Mouse (Mus musculus) heart, postnatal 36 days (tissue): ENCODE results near the gene Gm14226. TPM values are rescaled to one million over a fixed set of nuclear protein-coding genes. Genes with fewer than 3 reads are reported as not detected.
"Not testable (repeated sequence)": the region's sequence is repeated elsewhere in the genome, so short reads cannot be mapped to it uniquely, and the experiment has no call there.

Source experiments
- DNase-seq, 2 experiments: peaks; one replicate each; pipeline ENCODE4 v3.0.0; 2021 to 2022
- intact Hi-C: fragments of 180-260 bp; cut with DNase I; formaldehyde crosslinking; loops from one replicate; pipeline ENCODE4 v1.15.1; 2025
- total RNA-seq, 2 experiments: library from RNA; stranded (reverse); gene quantifications; 2 replicates each; pipeline ENCODE4 v1.2.3; 2021

The Gm14226 gene
- under 1 TPM; 0.19 TPM for total RNA-seq

DNA sequence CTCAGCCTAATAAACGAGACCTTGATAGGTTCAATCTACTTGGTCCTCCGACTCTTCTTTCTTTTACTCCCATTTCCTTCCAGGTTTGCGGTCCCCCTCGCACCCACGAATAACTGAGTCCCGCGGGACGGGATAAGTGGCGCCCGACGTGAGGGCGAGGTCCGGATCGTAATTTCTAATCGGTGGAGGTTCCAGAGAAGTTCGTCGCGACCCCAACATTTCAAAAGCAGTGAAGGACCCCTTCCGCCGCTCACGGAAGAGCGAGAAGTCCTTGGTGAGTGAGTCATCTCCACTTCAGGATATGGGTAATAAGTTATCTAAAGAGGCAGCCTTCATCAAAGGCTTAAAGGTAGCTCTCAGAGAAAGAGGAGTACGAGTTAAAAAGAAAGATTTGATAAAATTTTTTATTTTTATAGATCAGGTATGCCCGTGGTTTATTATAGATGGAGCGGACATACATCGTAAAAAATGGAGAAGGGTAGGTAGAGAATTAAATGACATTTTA, at the start of gene Gm14226:
TSS of gene Gm14226 (plus strand) at position 16 of the 505 bp plus-strand sequence.
- intact Hi-C loops, DNase-seq: not testable (repeated sequence)

- DNase-seq, intact Hi-C loops: not testable (repeated sequence)
These were observed 48.2 kb upstream of the Gm14226 start for GRCm38 (mm10) chr2:154969740-154970397.

DNA sequence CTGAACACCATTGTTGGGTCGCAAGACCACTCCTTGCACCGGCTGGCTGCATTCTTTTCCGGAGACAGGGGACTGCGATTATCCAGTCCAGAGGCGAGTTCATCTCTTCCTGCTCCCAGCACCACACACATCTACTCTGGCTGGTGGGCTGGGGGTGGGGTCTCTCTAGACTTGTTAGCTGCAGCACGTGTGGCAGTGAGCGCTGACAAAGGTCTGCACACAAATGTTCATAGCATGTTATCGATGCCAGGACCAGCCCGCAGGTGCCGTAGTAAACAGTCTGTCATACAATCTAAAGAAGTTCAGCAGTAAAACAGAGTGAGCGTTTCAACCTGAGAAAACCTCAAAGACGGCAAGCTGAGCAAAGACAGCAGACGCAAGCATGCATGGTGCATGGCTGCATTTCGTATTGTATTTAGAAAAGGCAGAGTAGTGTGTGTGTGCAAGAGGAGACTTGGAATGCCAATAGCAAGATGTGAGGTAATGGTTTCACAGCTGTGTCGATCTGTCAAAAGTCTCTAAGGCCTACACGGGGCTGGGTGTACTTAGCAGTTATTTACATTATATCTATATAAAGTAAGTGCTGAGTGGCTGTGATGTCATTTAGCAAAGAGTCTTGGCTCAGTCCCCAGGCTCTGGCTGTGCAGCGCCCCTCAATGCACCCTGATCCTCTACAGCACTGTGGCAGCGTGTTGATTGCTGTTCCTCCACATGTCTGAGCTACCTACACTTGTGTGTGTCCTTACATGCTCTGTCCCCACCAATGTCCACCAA, 46.0 kb upstream of the Gm14226 start:
- intact Hi-C loops = no loop called here
- DNase-seq = no peak

- intact Hi-C loops = no loop called here
- DNase-seq = no peak
These were observed 45.1 kb upstream of the Gm14226 start for GRCm38 (mm10) chr2:154972981-154973380.

GRCm38 (mm10) chr2:154986609-154987008, 31.5 kb upstream of the Gm14226 start:
- no peak for DNase-seq
- intact Hi-C loops = no loop called here

DNA sequence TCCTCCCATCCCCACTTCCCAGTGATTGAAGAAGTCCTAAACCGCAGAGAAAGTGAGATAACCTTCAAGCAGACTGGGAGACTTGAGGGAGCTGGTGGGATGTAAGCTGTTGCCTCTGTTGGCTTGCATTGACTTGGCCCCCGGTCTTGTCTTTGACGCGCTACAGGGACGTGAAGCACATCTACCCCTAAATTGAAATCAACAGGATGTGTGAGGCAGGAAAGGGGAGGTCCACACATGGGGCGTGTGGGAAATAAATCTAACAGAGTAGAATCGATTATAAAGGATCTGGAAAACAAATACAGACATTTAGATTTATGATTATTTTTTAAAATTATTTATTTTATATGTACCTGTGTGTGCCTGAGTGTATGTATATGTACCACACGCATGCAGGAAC, 26.7 kb upstream of the Gm14226 start:
- intact Hi-C loops = no loop called here
- DNase-seq = no peak

DNA sequence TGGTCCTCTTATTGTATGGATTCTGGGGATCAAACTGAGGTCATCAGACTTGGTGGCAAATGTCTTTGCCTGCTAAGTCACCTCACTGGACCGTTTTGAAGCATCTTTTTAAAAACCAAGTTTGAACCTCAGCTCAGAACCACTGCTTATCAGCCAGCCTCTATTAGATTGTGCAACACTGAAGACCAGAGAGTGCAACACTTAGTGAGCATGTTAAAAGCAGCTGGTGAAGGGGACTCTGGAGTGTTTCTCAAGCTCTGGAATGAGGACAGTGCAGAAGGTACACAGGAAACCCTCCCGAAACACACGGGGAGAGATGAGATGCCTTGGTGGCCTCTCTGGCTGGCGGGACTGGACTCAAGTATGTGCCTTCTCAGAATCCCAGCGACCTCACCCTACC, 26.0 kb upstream of the Gm14226 start:
- intact Hi-C loops = no loop called here
- no peak for DNase-seq

DNA sequence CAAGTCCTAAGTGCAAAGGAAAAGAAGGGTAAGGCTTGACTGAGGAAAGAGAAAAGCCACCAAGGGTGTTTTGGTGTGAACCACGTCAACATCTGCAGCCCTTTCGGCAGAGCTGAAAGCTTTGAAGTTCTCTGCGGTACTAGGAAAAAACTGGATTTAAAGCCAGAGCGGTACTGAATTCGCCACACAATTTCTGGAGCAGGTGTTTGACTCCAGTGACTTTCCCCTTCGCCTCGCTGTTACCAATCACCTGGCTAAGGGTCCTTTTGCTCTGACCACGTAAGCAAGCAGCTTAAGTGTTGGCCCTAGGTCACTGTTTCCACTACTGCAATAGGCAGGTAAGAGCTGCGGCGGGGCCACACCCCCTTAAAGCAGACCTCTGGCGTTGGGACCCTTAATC, 12.6 kb upstream of the Gm14226 start:
- DNase-seq = no peak
- intact Hi-C loops = no loop called here

GRCm38 (mm10) chr2:155011086-155011656, 6.9 kb upstream of the Gm14226 start:
- intact Hi-C loops = no loop called here
- DNase-seq = no peak

DNA sequence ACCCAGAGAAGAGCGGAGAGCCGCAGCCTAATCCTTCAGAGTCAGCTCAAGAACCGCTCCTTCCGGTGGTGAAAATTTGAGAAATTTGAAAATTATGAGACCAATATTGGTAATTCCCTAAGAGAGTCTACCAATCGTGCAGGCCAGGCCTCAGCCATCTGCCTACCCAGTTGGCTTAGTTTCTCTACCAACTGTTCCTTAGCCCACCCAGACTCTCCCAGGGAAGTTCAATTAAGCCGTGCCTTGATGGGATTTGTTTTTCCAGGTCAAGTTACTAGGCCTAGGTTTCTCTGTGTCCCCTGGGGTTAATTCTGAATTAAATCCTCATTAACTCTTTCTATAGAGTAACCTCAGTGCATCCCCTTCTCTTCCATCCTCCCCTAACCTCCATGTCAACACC, 5.1 kb upstream of the Gm14226 start:
- intact Hi-C loops = no loop called here
- DNase-seq = no peak

DNA sequence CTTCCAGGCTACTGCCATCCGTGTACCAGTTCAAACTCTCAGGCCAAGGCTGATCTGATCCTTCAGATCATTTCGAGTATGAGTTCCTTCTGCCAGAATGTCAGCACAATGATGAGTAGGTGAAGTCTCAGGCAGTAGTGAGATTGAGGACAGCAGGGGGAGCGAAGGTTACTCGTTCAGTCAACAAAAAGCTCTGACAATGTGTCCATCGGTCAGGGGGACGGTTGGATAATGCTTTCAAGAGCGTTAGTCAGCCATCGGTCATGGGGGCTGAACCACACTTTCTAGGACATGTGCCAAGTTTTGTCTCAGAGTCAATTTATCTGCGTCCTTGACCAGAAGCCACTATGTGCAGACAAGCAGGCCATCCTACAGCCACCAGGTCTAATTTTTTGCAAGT, 1.3 kb upstream of the Gm14226 start:
- intact Hi-C loops, DNase-seq: not testable (repeated sequence)

GRCm38 (mm10) chr2:155018762-155019641, 936 bp downstream of the Gm14226 start:
- intact Hi-C loops = no loop called here

DNA sequence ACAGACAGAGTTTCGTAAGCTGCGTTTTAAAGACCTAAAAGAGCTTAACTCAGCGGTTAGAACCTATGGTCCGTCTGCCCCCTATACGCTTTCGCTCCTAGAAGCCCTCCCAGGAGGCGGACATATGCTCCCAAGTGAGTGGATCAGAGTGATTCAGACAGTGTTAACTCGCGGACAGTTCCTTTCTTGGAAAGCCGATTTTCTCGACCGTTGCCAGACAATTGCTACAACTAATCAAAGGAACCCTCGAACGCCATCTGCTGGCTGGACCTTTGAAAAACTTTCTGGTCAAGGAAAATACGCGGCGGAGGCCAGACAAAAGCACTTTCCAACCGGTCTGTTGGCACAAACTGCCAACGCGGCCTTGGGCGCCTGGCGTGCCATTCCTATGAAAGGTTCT, 1.6 kb downstream of the Gm14226 start:
- peak; percentile 90 to 92 for DNase-seq
- intact Hi-C loops = no loop called here

More at GRCm38 (mm10) chr2:155018762-155019641, 936 bp downstream of the Gm14226 start:
- peak; percentile 57 to 63 for DNase-seq

DNA sequence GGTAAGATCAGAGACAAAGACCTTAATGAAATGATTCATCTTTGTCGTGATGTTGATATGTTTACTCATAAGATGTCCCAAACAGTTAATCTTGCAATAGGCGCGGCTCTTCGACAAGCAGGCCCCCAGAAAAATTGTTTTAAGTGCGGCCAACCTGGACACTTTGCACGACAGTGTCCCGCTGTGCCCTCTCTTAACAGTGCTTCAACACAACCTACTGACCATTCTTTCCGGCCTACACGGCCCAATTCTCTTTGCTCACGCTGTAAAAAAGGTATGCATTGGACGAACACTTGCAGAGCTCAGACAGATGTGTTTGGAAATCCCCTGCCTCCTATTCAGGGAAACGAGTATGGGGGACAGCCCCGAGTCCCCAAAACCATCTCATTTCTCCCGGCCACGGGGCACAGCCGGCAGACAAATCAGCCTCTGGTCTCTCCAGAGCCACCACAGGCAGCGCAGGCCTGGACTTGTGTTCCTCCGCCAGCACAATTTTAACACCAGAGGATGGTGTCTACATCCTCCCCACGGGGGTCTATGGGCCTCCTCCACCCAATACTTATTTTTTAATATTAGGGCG, 2.3 kb downstream of the Gm14226 start:
- intact Hi-C loops, DNase-seq: not testable (repeated sequence)

GRCm38 (mm10) chr2:155030831-155031230, 12.8 kb downstream of the Gm14226 start:
- intact Hi-C loops = loop anchor here (1.0 kb wide), 1 partner anchor 17 kb away; no protein-coding TSS in a partner anchor
- no peak for DNase-seq

GRCm38 (mm10) chr2:155032938-155033710, 15.1 kb downstream of the Gm14226 start:
- intact Hi-C loops = no loop called here
- DNase-seq = no peak

DNA sequence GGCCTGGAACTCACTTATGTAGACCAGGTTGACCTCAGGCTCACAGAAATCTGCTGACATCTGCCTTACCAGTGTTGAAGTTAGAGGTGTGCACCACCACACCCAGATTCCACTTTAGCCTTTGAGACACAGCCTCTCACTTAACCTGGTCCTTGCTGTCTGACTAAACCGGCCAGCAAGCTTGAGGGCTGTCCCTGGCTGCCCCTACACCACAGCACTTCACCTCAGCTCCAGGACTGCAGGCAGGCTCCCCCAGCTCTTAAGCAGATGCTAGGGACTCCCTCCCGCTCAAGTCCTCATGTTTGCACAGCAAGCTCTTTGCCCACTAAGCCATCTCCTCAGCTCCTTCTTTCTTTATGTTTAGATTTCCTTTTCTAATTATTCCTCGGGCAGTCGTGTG, 21.9 kb downstream of the Gm14226 start:
- intact Hi-C loops = no loop called here
- DNase-seq = no peak

DNA sequence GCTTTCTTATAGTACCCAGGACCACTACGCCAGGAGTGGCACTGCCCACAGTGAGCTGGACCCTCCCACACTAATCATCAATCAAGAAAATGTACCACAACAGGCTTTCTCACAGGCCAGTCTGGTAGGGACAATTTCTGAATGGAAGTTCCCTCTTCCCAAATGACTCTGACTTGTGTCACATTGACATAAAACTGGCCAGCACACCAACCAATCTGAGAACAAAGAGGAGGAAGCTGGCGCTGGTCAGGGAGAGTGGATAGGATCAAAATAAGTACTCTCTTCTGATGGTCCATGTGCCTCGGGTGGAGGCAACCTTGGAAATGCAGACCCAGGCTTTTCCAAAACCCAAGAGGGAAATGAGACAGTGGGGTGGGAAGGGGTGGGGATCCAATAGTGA, 26.5 kb downstream of the Gm14226 start:
- DNase-seq = no peak
- intact Hi-C loops = no loop called here

- intact Hi-C loops = no loop called here
- DNase-seq = no peak
These were observed 27.0 kb downstream of the Gm14226 start for GRCm38 (mm10) chr2:155045075-155045474.
